Mouse (Mus musculus) testis, postnatal 10 days (tissue): ENCODE measurements at regions not wholly inside any gene's neighbourhood (a gene's known extent, or its start where the extent isn't known, plus 50 kb on each side); places are given as distances from the start of the nearest gene placed in this dataset.

Source experiments
- DNase-seq: peaks from one replicate; pipeline ENCODE4 v3.0.0; 2021; ENCODE audit warnings: low spot score

GRCm38 (mm10) chr11:56925368-56925896 lies 85.8 kb upstream of the Gria1 start:
- no peak for DNase-seq

- DNase-seq = no peak
Observed at GRCm38 (mm10) chr11:56932766-56933165, 78.4 kb upstream of the Gria1 start.

- DNase-seq = no peak
Observed at GRCm38 (mm10) chr11:56952357-56952756, 58.8 kb upstream of the Gria1 start.

GRCm38 (mm10) chr11:56957824-56958223 lies 53.4 kb upstream of the Gria1 start:
- no peak for DNase-seq
